Mouse (Mus musculus) spleen, adult 2 months (tissue): Measurements from ENCODE around the gene Timm13. TPM values are rescaled to one million over a fixed set of nuclear protein-coding genes. Genes with fewer than 3 reads are reported as not detected.

Source experiments
- DNase-seq, 2 experiments: peaks; one replicate each; pipeline versions ENCODE4 v3.0.0 to v3.0.0-alpha.2; 2012 to 2021; ENCODE audit warnings: low spot score in 2 of 2, low read depth in 1 of 2
- H3K27ac ChIP-seq: fragments of 200-500 bp; 2 replicates; pipeline ENCODE4 v1.5.1; 2012; ENCODE audit warnings: low read length, inconsistent platforms; ENCODE audit not compliant: insufficient read depth
- H3K27me3 ChIP-seq: fragments of 200-500 bp; 2 replicates; pipeline ENCODE4 v1.6.1; 2012; ENCODE audit warnings: mild to moderate bottlenecking, moderate library complexity, low read length, inconsistent platforms; ENCODE audit not compliant: control insufficient read depth, insufficient read depth
- H3K36me3 ChIP-seq: fragments of 200-500 bp; 2 replicates; pipeline ENCODE4 v1.6.1; 2012; ENCODE audit warnings: mild to moderate bottlenecking, low read length, inconsistent platforms; ENCODE audit not compliant: control insufficient read depth, insufficient read depth
- H3K4me1 ChIP-seq: fragments of 200-500 bp; 2 replicates; pipeline ENCODE4 v1.6.1; 2011; ENCODE audit warnings: inconsistent platforms; ENCODE audit not compliant: control insufficient read depth, insufficient read depth, insufficient read length
- H3K4me3 ChIP-seq: fragments of 200-500 bp; 2 replicates; pipeline ENCODE4 v1.5.1; 2011; ENCODE audit warnings: mild to moderate bottlenecking, inconsistent platforms; ENCODE audit not compliant: insufficient read depth, insufficient read length; ENCODE audit errors: extremely low read depth
- CTCF ChIP-seq: fragments of 200-500 bp; IDR thresholded peaks from 2 replicates; pipeline ENCODE4 v1.5.1; 2011; ENCODE audit warnings: mild to moderate bottlenecking, inconsistent platforms; ENCODE audit not compliant: insufficient read depth, insufficient read length, insufficient replicate concordance; ENCODE audit errors: extremely low read depth
- POLR2A ChIP-seq: fragments of 200-500 bp; IDR thresholded peaks from 2 replicates; pipeline ENCODE4 v1.6.1; 2011; ENCODE audit warnings: low read depth, low read length, inconsistent platforms
- WGBS: fragments of 180-500 bp; shearing (Covaris S2); methylation state at CpG from one replicate; pipeline ENCODE4 v1.1.7; 2018; 5-methylcytosine and 5-hydroxymethylcytosine counted together
- polyA plus RNA-seq: library from polyadenylated mRNA; depleted of rRNA; stranded (reverse); fragments of >200 nt; gene quantifications from 2 replicates; pipeline ENCODE4 v1.2.3, GENCODE M21; 2012

Timm13 gene
- polyA plus RNA-seq, 1 experiment, result 123 TPM

- Histone ChIP-seq H3K27me3 (no peaks in the 10 kb centered on the region), H3K4me1 (peaks cover 3% of the 10 kb centered on the region; the same call in 1 of the 2 replicates), H3K27ac (no peak overlapping the region), H3K4me3 (no peak overlapping the region), H3K36me3 (no peaks in the 10 kb centered on the region)
- 73% methylated on average over 2 of the region's 2 CpGs for WGBS
- TF ChIP-seq POLR2A (no peak), CTCF (no peak)
- no peak for DNase-seq
Measured at GRCm38 (mm10) chr10:80915260-80915659, 14.5 kb upstream of the Timm13 start.

- Histone ChIP-seq H3K4me1 (peaks cover 3% of the 10 kb centered on the region; the same call in 1 of the 2 replicates), H3K27me3 (no peaks in the 10 kb centered on the region), H3K4me3 (no peak overlapping the region), H3K27ac (no peak overlapping the region), H3K36me3 (no peaks in the 10 kb centered on the region; the same call in 1 of the 2 replicates)
- 64% methylated on average over 5 of the region's 5 CpGs for WGBS
- TF ChIP-seq POLR2A (no peak), CTCF (no peak)
- no peak for DNase-seq
Measured at GRCm38 (mm10) chr10:80914253-80914656, 13.5 kb upstream of the Timm13 start.

GRCm38 (mm10) chr10:80913364-80914011 is 12.7 kb upstream of the Timm13 start:
- 97% methylated on average over 7 of the region's 8 CpGs for WGBS
- Histone ChIP-seq H3K36me3 (no peaks in the 10 kb centered on the region; the same call in 1 of the 2 replicates), H3K4me3 (no peak overlapping the region)

GRCm38 (mm10) chr10:80911891-80912290 is 11.1 kb upstream of the Timm13 start:
- no peak overlapping the region for H3K27ac ChIP-seq
- peaks cover 1% of the 10 kb centered on the region; the same call in 1 of the 2 replicates for H3K36me3 ChIP-seq
- no peaks in the 10 kb centered on the region for H3K27me3 ChIP-seq
- DNase-seq, result no peak
- no peak for TF ChIP-seq POLR2A
- TF ChIP-seq CTCF, result no peak
- no peaks in the 10 kb centered on the region; the same call in 1 of the 2 replicates for H3K4me1 ChIP-seq
- H3K4me3 ChIP-seq, result no peak overlapping the region

More at GRCm38 (mm10) chr10:80913364-80914011, 12.7 kb upstream of the Timm13 start:
- TF ChIP-seq CTCF (no peak), POLR2A (no peak)
- peaks cover 3% of the 10 kb centered on the region; the same call in 1 of the 2 replicates for H3K4me1 ChIP-seq
- H3K27me3 ChIP-seq, result no peaks in the 10 kb centered on the region
- H3K27ac ChIP-seq, result no peak overlapping the region
- no peak for DNase-seq

GRCm38 (mm10) chr10:80911354-80911753 is 10.6 kb upstream of the Timm13 start:
- WGBS, result 89% methylated on average over 4 of the region's 4 CpGs
- DNase-seq, result no peak
- Histone ChIP-seq H3K4me1 (no peaks in the 10 kb centered on the region; the same call in 1 of the 2 replicates), H3K27me3 (no peaks in the 10 kb centered on the region), H3K4me3 (no peak overlapping the region), H3K36me3 (peaks cover 1% of the 10 kb centered on the region; the same call in 1 of the 2 replicates), H3K27ac (no peak overlapping the region)
- TF ChIP-seq POLR2A (no peak), CTCF (no peak)

- H3K36me3 ChIP-seq, result peaks cover 4% of the 10 kb centered on the region; the same call in 1 of the 2 replicates
- TF ChIP-seq POLR2A, result no peak
- TF ChIP-seq CTCF, result no peak
- no peaks in the 10 kb centered on the region for H3K27me3 ChIP-seq
- H3K27ac ChIP-seq, result no peak overlapping the region
- no peak for DNase-seq
- 96% methylated on average over 22 of the region's 22 CpGs for WGBS
- H3K4me3 ChIP-seq, result no peak overlapping the region
- H3K4me1 ChIP-seq, result no peaks in the 10 kb centered on the region; the same call in 1 of the 2 replicates
Measured at GRCm38 (mm10) chr10:80909375-80910162, 8.8 kb upstream of the Timm13 start.

DNA sequence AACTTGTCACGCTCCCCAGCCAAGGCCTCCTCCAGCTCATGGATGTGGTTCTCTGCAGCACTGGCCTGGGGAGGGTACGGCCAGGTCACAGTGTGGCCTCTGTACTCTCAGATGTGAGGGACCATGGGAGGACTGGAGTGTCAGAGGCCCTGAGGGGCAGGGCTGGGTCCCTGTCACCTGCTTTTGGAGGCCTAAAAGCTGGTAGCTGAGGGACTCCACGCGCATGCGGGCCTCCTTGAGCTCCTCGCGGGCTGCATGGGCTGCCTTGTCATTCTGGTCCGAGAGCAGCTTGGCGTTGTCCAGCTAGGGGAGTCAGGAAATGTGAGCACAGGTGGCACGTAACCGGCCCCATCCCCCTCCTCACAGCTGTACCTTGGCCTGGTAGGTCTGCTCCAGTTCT is 3.9 kb upstream of the Timm13 start:
- H3K36me3 ChIP-seq, result peaks cover 7% of the 10 kb centered on the region
- peaks cover 4% of the 10 kb centered on the region for H3K4me1 ChIP-seq
- H3K27me3 ChIP-seq, result no peaks in the 10 kb centered on the region
- H3K27ac ChIP-seq, result no peak overlapping the region
- TF ChIP-seq POLR2A, result no peak
- TF ChIP-seq CTCF, result no peak
- WGBS, result 97% methylated on average over 11 of the region's 11 CpGs
- no peak overlapping the region for H3K4me3 ChIP-seq
- no peak for DNase-seq
